Mouse (Mus musculus): ENCODE measurements around the gene Wfdc16.

- TF ChIP-seq CTCF (IDR thresholded peaks at IDR 0.05; ENCODE audit: extremely low read depth, insufficient read depth, low read length) (peak; percentile 95), POLR2A (IDR thresholded peaks at IDR 0.05; ENCODE audit: extremely low read depth, insufficient read depth, low read length) (no peak)
Observed at GRCm38 (mm10) chr2:164592014-164592413, 46.6 kb downstream of the Wfdc16 start.
